Mouse (Mus musculus): ENCODE measurements around the gene Drg1. TPM values are rescaled to one million over a fixed set of nuclear protein-coding genes. Genes with fewer than 3 reads are reported as not detected.
"Not testable (repeated sequence)": the region's sequence is repeated elsewhere in the genome, so short reads cannot be mapped to it uniquely, and the experiment has no call there.

Gene Drg1
- polyA plus RNA-seq, 1 experiment from 2014 or later = 190 TPM

GRCm38 (mm10) chr11:3180510-3181160 is 85.6 kb downstream of the Drg1 start:
- H3K4me2 ChIP-seq (ENCODE audit: low read depth, low read length); H3K4me3 ChIP-seq (ENCODE audit: low read depth, low read length); ATAC-seq (ENCODE audit: low read depth); H3K27ac ChIP-seq (ENCODE audit: low read depth, low read length); H3K36me3 ChIP-seq (ENCODE audit: control insufficient read depth, insufficient read depth, low read length); H3K9ac ChIP-seq (replicated peaks; ENCODE audit: low read depth, low read length); H3K9me3 ChIP-seq (ENCODE audit: control insufficient read depth, low read length); H3K27me3 ChIP-seq (ENCODE audit: control insufficient read depth, insufficient read depth, low read length); H3K4me1 ChIP-seq (ENCODE audit: control insufficient read depth, insufficient read depth, low read length): not testable (repeated sequence)
- 78% methylated on average over 6 of the region's 6 CpGs for WGBS

GRCm38 (mm10) chr11:3179726-3180092 is 86.5 kb downstream of the Drg1 start:
- H3K4me2 ChIP-seq (ENCODE audit: low read depth, low read length); H3K36me3 ChIP-seq (ENCODE audit: control insufficient read depth, insufficient read depth, low read length); H3K9ac ChIP-seq (replicated peaks; ENCODE audit: low read depth, low read length); H3K9me3 ChIP-seq (ENCODE audit: control insufficient read depth, low read length); H3K4me1 ChIP-seq (ENCODE audit: control insufficient read depth, insufficient read depth, low read length); ATAC-seq (ENCODE audit: low read depth); H3K27ac ChIP-seq (ENCODE audit: low read depth, low read length); H3K27me3 ChIP-seq (ENCODE audit: control insufficient read depth, insufficient read depth, low read length); H3K4me3 ChIP-seq (ENCODE audit: low read depth, low read length): not testable (repeated sequence)
- 90% methylated on average over 7 of the region's 7 CpGs for WGBS

GRCm38 (mm10) chr11:3178968-3179725 is 87.1 kb downstream of the Drg1 start:
- 86% methylated on average over 6 of the region's 6 CpGs for WGBS
- H3K27me3 ChIP-seq (ENCODE audit: control insufficient read depth, insufficient read depth, low read length); H3K9me3 ChIP-seq (ENCODE audit: control insufficient read depth, low read length); H3K4me2 ChIP-seq (ENCODE audit: low read depth, low read length); H3K4me1 ChIP-seq (ENCODE audit: control insufficient read depth, insufficient read depth, low read length); H3K36me3 ChIP-seq (ENCODE audit: control insufficient read depth, insufficient read depth, low read length); H3K27ac ChIP-seq (ENCODE audit: low read depth, low read length); H3K4me3 ChIP-seq (ENCODE audit: low read depth, low read length); ATAC-seq (ENCODE audit: low read depth); H3K9ac ChIP-seq (replicated peaks; ENCODE audit: low read depth, low read length): not testable (repeated sequence)

GRCm38 (mm10) chr11:3173425-3174318 is 92.5 kb downstream of the Drg1 start:
- H3K9me3 ChIP-seq (ENCODE audit: control insufficient read depth, low read length); H3K4me3 ChIP-seq (ENCODE audit: low read depth, low read length); H3K27ac ChIP-seq (ENCODE audit: low read depth, low read length); H3K36me3 ChIP-seq (ENCODE audit: control insufficient read depth, insufficient read depth, low read length); H3K27me3 ChIP-seq (ENCODE audit: control insufficient read depth, insufficient read depth, low read length); H3K9ac ChIP-seq (replicated peaks; ENCODE audit: low read depth, low read length); H3K4me2 ChIP-seq (ENCODE audit: low read depth, low read length); H3K4me1 ChIP-seq (ENCODE audit: control insufficient read depth, insufficient read depth, low read length): not testable (repeated sequence)
- ATAC-seq (ENCODE audit: low read depth) = peak; percentile 63; the same call in 1 of the 2 replicates
- 85% methylated on average over 11 of the region's 11 CpGs for WGBS

GRCm38 (mm10) chr11:3172526-3172925 is 93.7 kb downstream of the Drg1 start:
- not testable (repeated sequence) for H3K27ac ChIP-seq (ENCODE audit: low read depth, low read length); H3K4me1 ChIP-seq (ENCODE audit: control insufficient read depth, insufficient read depth, low read length); H3K9me3 ChIP-seq (ENCODE audit: control insufficient read depth, low read length); ATAC-seq (ENCODE audit: low read depth); H3K9ac ChIP-seq (replicated peaks; ENCODE audit: low read depth, low read length); H3K27me3 ChIP-seq (ENCODE audit: control insufficient read depth, insufficient read depth, low read length); H3K4me3 ChIP-seq (ENCODE audit: low read depth, low read length); H3K4me2 ChIP-seq (ENCODE audit: low read depth, low read length); H3K36me3 ChIP-seq (ENCODE audit: control insufficient read depth, insufficient read depth, low read length)
- WGBS = 58% methylated on average over 5 of the region's 6 CpGs

- not testable (repeated sequence) for ATAC-seq (ENCODE audit: low read depth); H3K9ac ChIP-seq (replicated peaks; ENCODE audit: low read depth, low read length); H3K27me3 ChIP-seq (ENCODE audit: control insufficient read depth, insufficient read depth, low read length); H3K27ac ChIP-seq (ENCODE audit: low read depth, low read length); H3K4me2 ChIP-seq (ENCODE audit: low read depth, low read length); H3K36me3 ChIP-seq (ENCODE audit: control insufficient read depth, insufficient read depth, low read length); H3K4me3 ChIP-seq (ENCODE audit: low read depth, low read length); H3K4me1 ChIP-seq (ENCODE audit: control insufficient read depth, insufficient read depth, low read length); H3K9me3 ChIP-seq (ENCODE audit: control insufficient read depth, low read length)
- 71% methylated on average over 1 of the region's 1 CpGs for WGBS
Measured at GRCm38 (mm10) chr11:3171931-3172330, 94.3 kb downstream of the Drg1 start.

- ATAC-seq (ENCODE audit: low read depth) = 0 out of 2 replicates have a peak, but pooled peaks have one; percentile 1
- not testable (repeated sequence) for H3K4me2 ChIP-seq (ENCODE audit: low read depth, low read length); H3K9me3 ChIP-seq (ENCODE audit: control insufficient read depth, low read length); H3K27me3 ChIP-seq (ENCODE audit: control insufficient read depth, insufficient read depth, low read length); H3K4me3 ChIP-seq (ENCODE audit: low read depth, low read length); H3K4me1 ChIP-seq (ENCODE audit: control insufficient read depth, insufficient read depth, low read length); H3K36me3 ChIP-seq (ENCODE audit: control insufficient read depth, insufficient read depth, low read length); H3K27ac ChIP-seq (ENCODE audit: low read depth, low read length); H3K9ac ChIP-seq (replicated peaks; ENCODE audit: low read depth, low read length)
- WGBS = 79% methylated on average over 2 of the region's 2 CpGs
Measured at GRCm38 (mm10) chr11:3169042-3169441, 97.2 kb downstream of the Drg1 start.

GRCm38 (mm10) chr11:3167571-3168001 is 98.6 kb downstream of the Drg1 start:
- not testable (repeated sequence) for H3K9ac ChIP-seq (replicated peaks; ENCODE audit: low read depth, low read length); H3K4me2 ChIP-seq (ENCODE audit: low read depth, low read length); H3K27me3 ChIP-seq (ENCODE audit: control insufficient read depth, insufficient read depth, low read length); H3K4me1 ChIP-seq (ENCODE audit: control insufficient read depth, insufficient read depth, low read length); H3K9me3 ChIP-seq (ENCODE audit: control insufficient read depth, low read length); H3K36me3 ChIP-seq (ENCODE audit: control insufficient read depth, insufficient read depth, low read length); H3K27ac ChIP-seq (ENCODE audit: low read depth, low read length); H3K4me3 ChIP-seq (ENCODE audit: low read depth, low read length); ATAC-seq (ENCODE audit: low read depth)
- 80% methylated on average over 4 of the region's 4 CpGs for WGBS

GRCm38 (mm10) chr11:3167129-3167528 is 99.1 kb downstream of the Drg1 start:
- not testable (repeated sequence) for ATAC-seq (ENCODE audit: low read depth); H3K27ac ChIP-seq (ENCODE audit: low read depth, low read length); H3K9ac ChIP-seq (replicated peaks; ENCODE audit: low read depth, low read length); H3K36me3 ChIP-seq (ENCODE audit: control insufficient read depth, insufficient read depth, low read length); H3K9me3 ChIP-seq (ENCODE audit: control insufficient read depth, low read length); H3K27me3 ChIP-seq (ENCODE audit: control insufficient read depth, insufficient read depth, low read length); H3K4me2 ChIP-seq (ENCODE audit: low read depth, low read length); H3K4me3 ChIP-seq (ENCODE audit: low read depth, low read length); H3K4me1 ChIP-seq (ENCODE audit: control insufficient read depth, insufficient read depth, low read length)
- 95% methylated on average over 4 of the region's 4 CpGs for WGBS
